ENCODE assay signal across 21 mouse cellular contexts in the genomic region with DNA sequence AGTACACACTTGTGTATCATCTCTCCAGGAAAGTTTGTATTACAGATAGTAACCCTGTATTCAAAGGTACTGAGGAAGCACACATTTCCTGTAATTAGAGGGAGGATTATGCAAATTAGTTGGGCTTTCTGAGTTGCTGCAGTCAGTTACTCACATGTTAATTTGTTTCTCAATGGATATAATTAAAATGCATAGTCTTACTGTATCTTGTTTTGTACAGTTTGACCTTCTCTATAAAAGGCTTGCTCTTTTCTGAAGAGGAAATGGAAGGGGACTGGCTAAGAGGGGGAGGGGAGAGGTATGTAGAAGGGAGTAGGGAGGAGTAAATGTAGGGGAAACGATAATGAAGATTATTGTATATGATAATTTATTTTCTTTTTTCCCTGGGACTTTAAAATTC.
DNase-seq lines count a peak whose midpoint lies in the region; ATAC-seq lines count a peak whose summit lies in the region.
"Had no signal": no experiment of that assay in that cellular context is flagged by ENCODE, and none has a peak within 500 bp of the region (broad histone marks: within the 10 kb centered on the region; RNA-seq: fewer than 3 reads in every experiment).

No protein-coding gene starts in this region.

- no peak for DNase-seq in forebrain, embryonic 11.5 days (ENCODE audit: low spot score)
- no peak for DNase-seq in midbrain, embryonic 14.5 days
- no peak for DNase-seq in midbrain, embryonic 10.5 days (ENCODE audit: low spot score)
- DNase-seq in right cerebral cortex, postnatal 4 days = no peak
- DNase-seq: adrenal gland, adult 8-10 months; adrenal gland, postnatal 36 days; B cell, adult 2 months; cerebellum, adult 11 months; cerebellum, adult 8-10 months; cerebellum, postnatal 14 days; gastrocnemius, postnatal 36 days; heart, adult 11 months; heart, postnatal 36 days had no signal

- H3K4me3 ChIP-seq in forebrain, embryonic 12.5 days (replicated peaks) = no peak overlapping the region
- H3K4me3 ChIP-seq in forebrain, embryonic 11.5 days (ENCODE audit: low read depth, low read length) = no peak overlapping the region
- H3K4me3 ChIP-seq in hindbrain, embryonic 13.5 days = no peak overlapping the region
- H3K4me3 ChIP-seq in hindbrain, embryonic 12.5 days = no peak overlapping the region
- H3K4me3 ChIP-seq in midbrain, embryonic 14.5 days (replicated peaks; ENCODE audit: low read depth, low read length) = no peak overlapping the region
- no peak overlapping the region for H3K4me3 ChIP-seq in midbrain, embryonic 10.5 days
- H3K4me3 ChIP-seq: embryonic facial prominence, embryonic 12.5 days; heart, embryonic 13.5 days had no signal

- H3K36me3 ChIP-seq in forebrain, embryonic 12.5 days (replicated peaks) = no peaks in the 10 kb centered on the region
- no peaks in the 10 kb centered on the region for H3K36me3 ChIP-seq in forebrain, embryonic 11.5 days (ENCODE audit: control insufficient read depth, insufficient read depth, low read length)
- H3K36me3 ChIP-seq in hindbrain, embryonic 13.5 days = no peaks in the 10 kb centered on the region
- no peaks in the 10 kb centered on the region for H3K36me3 ChIP-seq in hindbrain, embryonic 12.5 days
- H3K36me3 ChIP-seq in midbrain, embryonic 14.5 days (ENCODE audit: control insufficient read depth, insufficient read depth, low read length) = no peaks in the 10 kb centered on the region
- no peaks in the 10 kb centered on the region for H3K36me3 ChIP-seq in midbrain, embryonic 10.5 days
- H3K36me3 ChIP-seq: embryonic facial prominence, embryonic 12.5 days; heart, embryonic 13.5 days had no signal

- no peaks in the 10 kb centered on the region for H3K4me1 ChIP-seq in forebrain, embryonic 12.5 days
- no peaks in the 10 kb centered on the region for H3K4me1 ChIP-seq in forebrain, embryonic 11.5 days (replicated peaks; ENCODE audit: control insufficient read depth, insufficient read depth, low read length)
- H3K4me1 ChIP-seq in hindbrain, embryonic 13.5 days (replicated peaks) = no peaks in the 10 kb centered on the region
- H3K4me1 ChIP-seq in hindbrain, embryonic 12.5 days = no peaks in the 10 kb centered on the region
- H3K4me1 ChIP-seq in midbrain, embryonic 14.5 days (ENCODE audit: control insufficient read depth, insufficient read depth, low read length) = no peaks in the 10 kb centered on the region
- no peaks in the 10 kb centered on the region for H3K4me1 ChIP-seq in midbrain, embryonic 10.5 days
- H3K4me1 ChIP-seq: embryonic facial prominence, embryonic 12.5 days; heart, embryonic 13.5 days had no signal

- no peak overlapping the region for H3K4me2 ChIP-seq in forebrain, embryonic 12.5 days
- no peak overlapping the region for H3K4me2 ChIP-seq in forebrain, embryonic 11.5 days (ENCODE audit: low read depth, low read length, severe bottlenecking)
- no peak overlapping the region for H3K4me2 ChIP-seq in hindbrain, embryonic 13.5 days
- H3K4me2 ChIP-seq in hindbrain, embryonic 12.5 days (replicated peaks) = no peak overlapping the region
- no peak overlapping the region for H3K4me2 ChIP-seq in midbrain, embryonic 14.5 days (ENCODE audit: low read length)
- H3K4me2 ChIP-seq: embryonic facial prominence, embryonic 12.5 days; heart, embryonic 13.5 days had no signal

- H3K27me3 ChIP-seq in forebrain, embryonic 12.5 days = no peaks in the 10 kb centered on the region
- H3K27me3 ChIP-seq in forebrain, embryonic 11.5 days (ENCODE audit: control insufficient read depth, insufficient read depth, low read length) = no peaks in the 10 kb centered on the region
- no peaks in the 10 kb centered on the region for H3K27me3 ChIP-seq in hindbrain, embryonic 13.5 days
- no peaks in the 10 kb centered on the region for H3K27me3 ChIP-seq in hindbrain, embryonic 12.5 days
- no peaks in the 10 kb centered on the region for H3K27me3 ChIP-seq in midbrain, embryonic 14.5 days (ENCODE audit: control insufficient read depth, insufficient read depth, low read length)
- no peaks in the 10 kb centered on the region for H3K27me3 ChIP-seq in midbrain, embryonic 10.5 days (ENCODE audit: low read depth, poor library complexity, severe bottlenecking)
- H3K27me3 ChIP-seq: embryonic facial prominence, embryonic 12.5 days; heart, embryonic 13.5 days; Patski had no signal

- 0 out of 2 replicates have a peak, but pooled peaks have one; percentile 55 for ATAC-seq in forebrain, embryonic 12.5 days (ENCODE audit: low FRiP score)
- no peak for ATAC-seq in forebrain, embryonic 11.5 days (replicated peaks; ENCODE audit: low FRiP score)
- peak; percentile 54; the same call in 1 of the 2 replicates for ATAC-seq in hindbrain, embryonic 13.5 days (ENCODE audit: low FRiP score)
- ATAC-seq in hindbrain, embryonic 12.5 days (ENCODE audit: low FRiP score) = no peak
- peak; percentile 48; the same call in 1 of the 2 replicates for ATAC-seq in midbrain, embryonic 14.5 days (ENCODE audit: low FRiP score, low TSS enrichment)
- ATAC-seq: CD4-positive, CD25-positive, alpha-beta regulatory T cell, adult 4 months; intestine, embryonic 16.5 days; Patski had no signal

- H3K9me3 ChIP-seq in forebrain, embryonic 12.5 days = no peaks in the 10 kb centered on the region
- H3K9me3 ChIP-seq in forebrain, embryonic 11.5 days (ENCODE audit: control insufficient read depth, low read length) = no peaks in the 10 kb centered on the region
- no peaks in the 10 kb centered on the region for H3K9me3 ChIP-seq in hindbrain, embryonic 13.5 days
- no peaks in the 10 kb centered on the region for H3K9me3 ChIP-seq in hindbrain, embryonic 12.5 days (replicated peaks)
- no peaks in the 10 kb centered on the region for H3K9me3 ChIP-seq in midbrain, embryonic 14.5 days (ENCODE audit: control insufficient read depth, low read length)
- H3K9me3 ChIP-seq in midbrain, embryonic 10.5 days (replicated peaks) = no peaks in the 10 kb centered on the region
- H3K9me3 ChIP-seq: embryonic facial prominence, embryonic 12.5 days; heart, embryonic 13.5 days had no signal

- H3K9ac ChIP-seq in forebrain, embryonic 12.5 days = no peak overlapping the region
- no peak overlapping the region for H3K9ac ChIP-seq in forebrain, embryonic 11.5 days (ENCODE audit: low read length)
- no peak overlapping the region for H3K9ac ChIP-seq in hindbrain, embryonic 13.5 days
- H3K9ac ChIP-seq in hindbrain, embryonic 12.5 days = no peak overlapping the region
- no peak overlapping the region for H3K9ac ChIP-seq in midbrain, embryonic 14.5 days (replicated peaks; ENCODE audit: low read length)
- H3K9ac ChIP-seq: embryonic facial prominence, embryonic 12.5 days; heart, embryonic 13.5 days had no signal

- no peak overlapping the region for H3K27ac ChIP-seq in forebrain, embryonic 12.5 days
- H3K27ac ChIP-seq in forebrain, embryonic 11.5 days (ENCODE audit: low read depth, low read length) = no peak overlapping the region
- H3K27ac ChIP-seq in hindbrain, embryonic 13.5 days = no peak overlapping the region
- no peak overlapping the region for H3K27ac ChIP-seq in hindbrain, embryonic 12.5 days
- no peak overlapping the region for H3K27ac ChIP-seq in midbrain, embryonic 14.5 days (replicated peaks; ENCODE audit: low read depth, low read length)
- H3K27ac ChIP-seq in midbrain, embryonic 10.5 days (replicated peaks) = no peak overlapping the region
- H3K27ac ChIP-seq: embryonic facial prominence, embryonic 12.5 days; heart, embryonic 13.5 days had no signal

- WGBS in forebrain, embryonic 12.5 days = 61% methylated on average over 1 of the region's 1 CpGs
- 80% methylated on average over 1 of the region's 1 CpGs for WGBS in forebrain, embryonic 11.5 days
- 78% methylated on average over 1 of the region's 1 CpGs for WGBS in hindbrain, embryonic 13.5 days
- WGBS in hindbrain, embryonic 12.5 days = 83% methylated on average over 1 of the region's 1 CpGs
- WGBS in midbrain, embryonic 14.5 days = 80% methylated on average over 1 of the region's 1 CpGs
- WGBS in midbrain, embryonic 10.5 days = 89% methylated on average over 1 of the region's 1 CpGs

Comparison
In these comparisons a context has a peak if more than half of its experiments do, and no peak if none do; other contexts are left out.
1. ATAC-seq: peak in forebrain, embryonic 12.5 days (single experiment), hindbrain, embryonic 13.5 days (single experiment) and midbrain, embryonic 14.5 days (single experiment); none in forebrain, embryonic 11.5 days (single experiment) and hindbrain, embryonic 12.5 days (single experiment).